Mouse (Mus musculus): ENCODE measurements at regions not wholly inside any gene's neighbourhood (a gene's known extent, or its start where the extent isn't known, plus 50 kb on each side); places are given as distances from the start of the nearest gene placed in this dataset.
A peak's percentile ranks its signal among the peaks of the same experiment; 100 is the strongest.

GRCm38 (mm10) chrX:109811824-109812223 lies 615.3 kb downstream of the Gm6377 start:
- Histone ChIP-seq H3K4me2 (ENCODE audit: low read length) (no peak overlapping the region), H3K36me3 (ENCODE audit: control insufficient read depth, insufficient read depth) (no peaks in the 10 kb centered on the region), H3K27ac (ENCODE audit: low read length) (no peak overlapping the region), H3K9me3 (ENCODE audit: control insufficient read depth, low read length) (no peaks in the 10 kb centered on the region), H3K4me1 (replicated peaks; ENCODE audit: control insufficient read depth, insufficient read depth, low read length) (no peaks in the 10 kb centered on the region), H3K9ac (replicated peaks; ENCODE audit: low read depth, low read length) (no peak overlapping the region), H3K4me3 (replicated peaks; ENCODE audit: low read length) (no peak overlapping the region), H3K27me3 (replicated peaks; ENCODE audit: control insufficient read depth, insufficient read depth, low read length) (no peaks in the 10 kb centered on the region)
- 63% methylated on average over 1 of the region's 1 CpGs for WGBS
- ATAC-seq = no peak

- Histone ChIP-seq H3K9me3 (ENCODE audit: control insufficient read depth, low read length) (no peaks in the 10 kb centered on the region), H3K4me3 (replicated peaks; ENCODE audit: low read length) (no peak overlapping the region), H3K9ac (replicated peaks; ENCODE audit: low read depth, low read length) (no peak overlapping the region), H3K4me1 (replicated peaks; ENCODE audit: control insufficient read depth, insufficient read depth, low read length) (no peaks in the 10 kb centered on the region), H3K27ac (ENCODE audit: low read length) (no peak overlapping the region), H3K27me3 (replicated peaks; ENCODE audit: control insufficient read depth, insufficient read depth, low read length) (no peaks in the 10 kb centered on the region), H3K4me2 (ENCODE audit: low read length) (no peak overlapping the region), H3K36me3 (ENCODE audit: control insufficient read depth, insufficient read depth) (no peaks in the 10 kb centered on the region)
- ATAC-seq = no peak
- WGBS = 84% methylated on average over 2 of the region's 2 CpGs
These were observed 645.5 kb downstream of the Gm6377 start for GRCm38 (mm10) chrX:109842020-109842419.

- Histone ChIP-seq H3K4me1 (replicated peaks; ENCODE audit: control insufficient read depth, insufficient read depth, low read length) (no peaks in the 10 kb centered on the region), H3K4me2 (ENCODE audit: low read length) (no peak overlapping the region), H3K36me3 (ENCODE audit: control insufficient read depth, insufficient read depth) (no peaks in the 10 kb centered on the region), H3K9me3 (ENCODE audit: control insufficient read depth, low read length) (no peaks in the 10 kb centered on the region), H3K4me3 (replicated peaks; ENCODE audit: low read length) (no peak overlapping the region), H3K27me3 (replicated peaks; ENCODE audit: control insufficient read depth, insufficient read depth, low read length) (no peaks in the 10 kb centered on the region), H3K27ac (ENCODE audit: low read length) (no peak overlapping the region), H3K9ac (replicated peaks; ENCODE audit: low read depth, low read length) (no peak overlapping the region)
- peak; percentile 92 for ATAC-seq
- 41% methylated on average over 2 of the region's 2 CpGs for WGBS
These were observed 648.6 kb downstream of the Gm6377 start for GRCm38 (mm10) chrX:109845094-109845648.

- WGBS = 73% methylated on average over 1 of the region's 1 CpGs
- Histone ChIP-seq H3K4me3 (replicated peaks; ENCODE audit: low read length) (no peak overlapping the region), H3K9ac (replicated peaks; ENCODE audit: low read depth, low read length) (no peak overlapping the region), H3K9me3 (ENCODE audit: control insufficient read depth, low read length) (no peaks in the 10 kb centered on the region), H3K4me2 (ENCODE audit: low read length) (no peak overlapping the region), H3K27ac (ENCODE audit: low read length) (no peak overlapping the region), H3K27me3 (replicated peaks; ENCODE audit: control insufficient read depth, insufficient read depth, low read length) (no peaks in the 10 kb centered on the region), H3K4me1 (replicated peaks; ENCODE audit: control insufficient read depth, insufficient read depth, low read length) (no peaks in the 10 kb centered on the region), H3K36me3 (ENCODE audit: control insufficient read depth, insufficient read depth) (no peaks in the 10 kb centered on the region)
- no peak for ATAC-seq
These were observed 689.0 kb downstream of the Gm6377 start for GRCm38 (mm10) chrX:109885572-109885971.

- ATAC-seq = no peak
These were observed 703.5 kb downstream of the Gm6377 start for GRCm38 (mm10) chrX:109900077-109900476.

GRCm38 (mm10) chrX:109931130-109931529 lies 734.6 kb downstream of the Gm6377 start:
- no peaks in the 10 kb centered on the region for H3K9me3 ChIP-seq (ENCODE audit: control insufficient read depth, low read length)
- no peaks in the 10 kb centered on the region for H3K4me1 ChIP-seq (replicated peaks; ENCODE audit: control insufficient read depth, insufficient read depth, low read length)
- no peak overlapping the region for H3K9ac ChIP-seq (replicated peaks; ENCODE audit: low read depth, low read length)
- H3K27ac ChIP-seq (ENCODE audit: low read length) = no peak overlapping the region
- H3K36me3 ChIP-seq (ENCODE audit: control insufficient read depth, insufficient read depth) = no peaks in the 10 kb centered on the region
- H3K4me3 ChIP-seq (replicated peaks; ENCODE audit: low read length) = no peak overlapping the region
- ATAC-seq = no peak
- no peak overlapping the region for H3K4me2 ChIP-seq (ENCODE audit: low read length)
- H3K27me3 ChIP-seq (replicated peaks; ENCODE audit: control insufficient read depth, insufficient read depth, low read length) = no peaks in the 10 kb centered on the region

More at GRCm38 (mm10) chrX:109900077-109900476, 703.5 kb downstream of the Gm6377 start:
- H3K4me1 ChIP-seq (replicated peaks; ENCODE audit: control insufficient read depth, insufficient read depth, low read length) = no peaks in the 10 kb centered on the region
- no peak overlapping the region for H3K9ac ChIP-seq (replicated peaks; ENCODE audit: low read depth, low read length)
- no peak overlapping the region for H3K4me3 ChIP-seq (replicated peaks; ENCODE audit: low read length)
- no peaks in the 10 kb centered on the region for H3K9me3 ChIP-seq (ENCODE audit: control insufficient read depth, low read length)
- no peaks in the 10 kb centered on the region for H3K36me3 ChIP-seq (ENCODE audit: control insufficient read depth, insufficient read depth)
- no peak overlapping the region for H3K4me2 ChIP-seq (ENCODE audit: low read length)
- H3K27ac ChIP-seq (ENCODE audit: low read length) = no peak overlapping the region
- H3K27me3 ChIP-seq (replicated peaks; ENCODE audit: control insufficient read depth, insufficient read depth, low read length) = no peaks in the 10 kb centered on the region
- 86% methylated on average over 1 of the region's 1 CpGs for WGBS

- WGBS = 71% methylated on average over 1 of the region's 1 CpGs
- no peak overlapping the region for H3K4me2 ChIP-seq (ENCODE audit: low read length)
- ATAC-seq = no peak
- no peaks in the 10 kb centered on the region for H3K36me3 ChIP-seq (ENCODE audit: control insufficient read depth, insufficient read depth)
- H3K4me1 ChIP-seq (replicated peaks; ENCODE audit: control insufficient read depth, insufficient read depth, low read length) = no peaks in the 10 kb centered on the region
- no peak overlapping the region for H3K9ac ChIP-seq (replicated peaks; ENCODE audit: low read depth, low read length)
- no peak overlapping the region for H3K27ac ChIP-seq (ENCODE audit: low read length)
- H3K9me3 ChIP-seq (ENCODE audit: control insufficient read depth, low read length) = no peaks in the 10 kb centered on the region
- no peaks in the 10 kb centered on the region for H3K27me3 ChIP-seq (replicated peaks; ENCODE audit: control insufficient read depth, insufficient read depth, low read length)
- H3K4me3 ChIP-seq (replicated peaks; ENCODE audit: low read length) = no peak overlapping the region
These were observed 758.0 kb downstream of the Gm6377 start for GRCm38 (mm10) chrX:109954533-109954932.

- WGBS = 25% methylated on average over 2 of the region's 2 CpGs
- Histone ChIP-seq H3K4me3 (replicated peaks; ENCODE audit: low read length) (no peak overlapping the region), H3K4me1 (replicated peaks; ENCODE audit: control insufficient read depth, insufficient read depth, low read length) (no peaks in the 10 kb centered on the region), H3K4me2 (ENCODE audit: low read length) (no peak overlapping the region), H3K36me3 (ENCODE audit: control insufficient read depth, insufficient read depth) (no peaks in the 10 kb centered on the region), H3K27ac (ENCODE audit: low read length) (no peak overlapping the region), H3K27me3 (replicated peaks; ENCODE audit: control insufficient read depth, insufficient read depth, low read length) (no peaks in the 10 kb centered on the region), H3K9ac (replicated peaks; ENCODE audit: low read depth, low read length) (no peak overlapping the region), H3K9me3 (ENCODE audit: control insufficient read depth, low read length) (no peaks in the 10 kb centered on the region)
- ATAC-seq = peak; percentile 88
These were observed 773.3 kb downstream of the Gm6377 start for GRCm38 (mm10) chrX:109969863-109970262.

GRCm38 (mm10) chrX:110005221-110005620 lies 808.7 kb downstream of the Gm6377 start:
- Histone ChIP-seq H3K9ac (replicated peaks; ENCODE audit: low read depth, low read length) (no peak overlapping the region), H3K4me1 (replicated peaks; ENCODE audit: control insufficient read depth, insufficient read depth, low read length) (no peaks in the 10 kb centered on the region), H3K4me3 (replicated peaks; ENCODE audit: low read length) (no peak overlapping the region), H3K27me3 (replicated peaks; ENCODE audit: control insufficient read depth, insufficient read depth, low read length) (no peaks in the 10 kb centered on the region), H3K4me2 (ENCODE audit: low read length) (no peak overlapping the region), H3K36me3 (ENCODE audit: control insufficient read depth, insufficient read depth) (no peaks in the 10 kb centered on the region), H3K27ac (ENCODE audit: low read length) (no peak overlapping the region), H3K9me3 (ENCODE audit: control insufficient read depth, low read length) (no peaks in the 10 kb centered on the region)
- ATAC-seq = no peak
- WGBS = 81% methylated on average over 2 of the region's 2 CpGs
